Mouse (Mus musculus) ES-Bruce4 (cell line): ENCODE data around the gene Cmas.

ENCODE experiments used
- CTCF ChIP-seq: IDR thresholded peaks from one replicate; pipeline ENCODE4 v1.8.1; 2011; ENCODE audit warnings: low read depth, low read length
- EP300 ChIP-seq: IDR thresholded peaks from 2 replicates; pipeline ENCODE4 v1.6.1; 2011; ENCODE audit warnings: low read depth, low read length; ENCODE audit not compliant: insufficient read depth
- POLR2A ChIP-seq: IDR thresholded peaks from one replicate; pipeline ENCODE4 v1.8.1; 2011; ENCODE audit warnings: low read length; ENCODE audit not compliant: insufficient read depth

DNA sequence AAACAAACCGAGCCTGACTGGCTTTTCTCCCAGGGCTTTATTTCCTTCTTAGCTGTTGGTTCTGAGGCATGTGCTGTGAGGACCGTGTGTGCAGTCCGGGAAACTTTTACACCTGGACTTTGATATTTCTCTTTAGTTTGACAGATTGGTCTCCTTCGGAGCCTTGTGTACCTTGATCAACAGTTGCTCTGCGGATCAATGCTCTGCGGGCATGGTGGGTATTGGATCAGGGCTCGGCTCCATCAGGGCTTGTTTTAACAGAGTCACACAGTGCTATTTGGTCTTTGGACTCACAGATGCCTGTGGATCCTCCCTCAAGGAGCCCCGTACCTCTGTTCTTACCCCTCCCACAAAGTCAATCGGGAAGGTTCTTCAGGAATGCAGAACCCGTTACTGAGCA lies 57.5 kb downstream of the Cmas start:
- no peak for TF ChIP-seq EP300
- TF ChIP-seq CTCF = no peak
- no peak for TF ChIP-seq POLR2A
